Mouse (Mus musculus): ENCODE measurements around the gene Elk3. TPM values are rescaled to one million over a fixed set of nuclear protein-coding genes. Genes with fewer than 3 reads are reported as not detected.

The Elk3 gene
- 35.3 TPM for polyA plus RNA-seq (2014; fragmentation: Illumina TruSeq; extraction: RNeasy Lipid Tissue Mini Kit (QIAGEN cat#74804); ENCODE audit: insufficient read depth, low read depth, low replicate concordance)

DNA sequence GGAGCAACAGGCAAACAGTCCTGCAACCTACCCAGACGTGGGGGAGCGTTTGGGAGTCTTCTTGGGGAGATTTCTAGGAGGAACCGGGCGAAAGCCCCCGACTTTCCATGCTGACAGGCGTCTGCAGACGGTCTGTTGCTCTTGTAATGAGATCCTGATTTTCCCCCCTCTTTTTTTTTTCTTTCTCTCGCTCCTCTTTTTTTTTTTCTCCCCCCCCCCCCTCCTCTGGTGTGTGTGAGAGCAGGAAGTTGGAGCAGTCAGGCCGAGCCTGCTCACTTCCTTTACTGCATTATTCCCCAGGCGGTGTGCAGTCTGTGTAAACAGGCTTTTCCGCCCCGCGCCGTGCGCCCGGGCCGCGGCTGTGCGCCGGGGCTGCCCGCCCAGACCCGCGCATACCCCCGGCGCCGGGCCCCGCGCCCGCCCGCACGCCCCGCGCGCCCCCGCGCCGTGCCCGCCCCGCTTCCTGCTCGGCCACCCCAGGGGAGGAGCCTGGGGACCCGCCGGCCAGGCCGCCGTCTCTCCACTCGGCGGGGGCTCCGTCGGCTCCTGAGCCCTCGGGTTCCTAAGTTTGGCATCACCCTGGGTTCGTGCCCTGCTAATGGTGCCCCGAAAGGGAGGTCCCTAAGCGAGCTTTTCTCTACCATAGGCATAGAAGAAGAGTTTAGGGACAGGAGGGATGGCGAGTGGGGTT lies at the start of gene Elk3:
Gene Elk3 (minus strand): TSS at position 415 of the 691 bp plus-strand sequence.

Other genes starting within 250 kb of the Elk3 start
- gene Cfap54, start 229.5 kb downstream of the Elk3 start, polyA plus RNA-seq (2014; fragmentation: Illumina TruSeq; extraction: RNeasy Lipid Tissue Mini Kit (QIAGEN cat#74804); ENCODE audit: insufficient read depth, low read depth, low replicate concordance): 1.4 TPM
- 15.5 TPM for gene Cdk17, start 150.3 kb downstream of the Elk3 start, polyA plus RNA-seq (2014; fragmentation: Illumina TruSeq; extraction: RNeasy Lipid Tissue Mini Kit (QIAGEN cat#74804); ENCODE audit: insufficient read depth, low read depth, low replicate concordance)
- 48.4 TPM for gene Lta4h, start 142.3 kb upstream of the Elk3 start, polyA plus RNA-seq (2014; fragmentation: Illumina TruSeq; extraction: RNeasy Lipid Tissue Mini Kit (QIAGEN cat#74804); ENCODE audit: insufficient read depth, low read depth, low replicate concordance)
- gene Hal, start 177.6 kb upstream of the Elk3 start, polyA plus RNA-seq (2014; fragmentation: Illumina TruSeq; extraction: RNeasy Lipid Tissue Mini Kit (QIAGEN cat#74804); ENCODE audit: insufficient read depth, low read depth, low replicate concordance): 0.82 TPM
- 0.15 TPM for gene Amdhd1, start 228.9 kb upstream of the Elk3 start, polyA plus RNA-seq (2014; fragmentation: Illumina TruSeq; extraction: RNeasy Lipid Tissue Mini Kit (QIAGEN cat#74804); ENCODE audit: insufficient read depth, low read depth, low replicate concordance)
- gene Ccdc38, start 229.5 kb upstream of the Elk3 start, polyA plus RNA-seq (2014; fragmentation: Illumina TruSeq; extraction: RNeasy Lipid Tissue Mini Kit (QIAGEN cat#74804); ENCODE audit: insufficient read depth, low read depth, low replicate concordance): not detected